Mouse (Mus musculus): ENCODE results near the gene Bnip1.

DNA sequence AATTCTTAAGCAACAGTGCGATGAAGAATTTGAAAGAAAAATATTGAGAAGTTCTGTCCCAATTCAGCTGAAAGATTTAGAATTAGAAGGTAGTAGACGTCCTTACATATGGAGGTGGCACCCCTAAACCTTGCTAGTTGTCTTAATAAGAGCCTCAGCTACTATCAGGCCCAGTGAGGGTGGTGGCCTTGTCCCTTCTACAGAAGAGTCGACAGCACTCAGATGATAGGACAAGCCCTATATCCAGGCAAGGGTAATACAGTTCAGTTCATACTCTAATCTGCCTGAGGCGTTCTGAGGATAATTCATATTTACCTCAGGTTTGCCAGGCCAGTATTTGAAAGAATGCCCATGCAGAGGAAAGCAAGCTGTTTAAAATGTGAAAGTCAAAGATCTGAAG is 2.9 kb upstream of the Bnip1 start:
- TF ChIP-seq POLR2A (IDR thresholded peaks at IDR 0.05; ENCODE audit: extremely low read depth, insufficient read depth, low read length) (no peak), CTCF (IDR thresholded peaks at IDR 0.05; ENCODE audit: low read depth, low read length) (no peak)
